In genomic region chr14:52103474-52103855, GRCm38 (mm10) we compare ENCODE assay signal across 8 mouse cellular contexts. TPM values are rescaled to one million over a fixed set of nuclear protein-coding genes. Genes with fewer than 3 reads are reported as not detected.
A peak's percentile ranks its signal among the peaks of the same experiment; 100 is the strongest.
DNase-seq lines count a peak whose midpoint lies in the region; ATAC-seq lines count a peak whose summit lies in the region.

No protein-coding gene starts in this region.

- DNase-seq in gastrocnemius, postnatal 10 days = peak; percentile 71
- no peak for DNase-seq in gastrocnemius, postnatal 25 days
- peak; percentile 65 for DNase-seq in thymus, postnatal 14 days
- no peak for DNase-seq in thymus, postnatal 4 days
- DNase-seq in lung, postnatal 25 days (ENCODE audit: low spot score) = peak; percentile 22
- DNase-seq in layer of hippocampus, adult 18-20 months (ENCODE audit: low spot score in 2 of 2) = no peak
- no peak for DNase-seq in thymus, postnatal 36 days

- peak; percentile 0 to 24; a peak in 2 of 4 replicates for ATAC-seq in hematopoietic stem cell, adult 5-6 weeks (replicated peaks in 1 of 2; ENCODE audit: insufficient read depth in 1 of 2, low FRiP score in 2 of 2, low TSS enrichment in 1 of 2, low read depth in 1 of 2, poor library complexity in 2 of 2, severe bottlenecking in 2 of 2)

RNA-seq across cellular contexts. Expression of gene Hnrnpc, which starts 0.4 kb away (rescaled TPM):
- total RNA-seq in gastrocnemius, postnatal 10 days (2021) = 100 to 1,000 TPM; 108 to 122 TPM
- 10 to 100 TPM; 71.5 to 72.2 TPM for total RNA-seq in gastrocnemius, postnatal 25 days (2021)
- total RNA-seq in hematopoietic stem cell, adult 5-6 weeks (2017) = 549 and 665 TPM in 2 replicates
- total RNA-seq in layer of hippocampus, adult 18-20 months (2021) = 100 to 1,000 TPM; 255 to 280 TPM

RNA-seq across cellular contexts. Expression of gene Rpgrip1, which starts 7.0 kb away (rescaled TPM):
- total RNA-seq in gastrocnemius, postnatal 10 days (2021) = under 1 TPM; 0.12 to 0.56 TPM
- not detected for total RNA-seq in gastrocnemius, postnatal 25 days (2021)
- total RNA-seq in hematopoietic stem cell, adult 5-6 weeks (2017) = 18.8 and 48.5 TPM in 2 replicates
- total RNA-seq in layer of hippocampus, adult 18-20 months (2021) = 1 to 10 TPM; 1.2 to 1.9 TPM

Comparison
In these comparisons a context has a peak if more than half of its experiments do, and no peak if none do; other contexts are left out.
1. DNase-seq: peak in gastrocnemius, postnatal 10 days (single experiment), thymus, postnatal 14 days (single experiment) and lung, postnatal 25 days (single experiment); none in gastrocnemius, postnatal 25 days (single experiment), thymus, postnatal 4 days (single experiment), layer of hippocampus, adult 18-20 months (0 of 2) and thymus, postnatal 36 days (0 of 2).